Mouse (Mus musculus): ENCODE data around the gene Cep164. TPM values are rescaled to one million over a fixed set of nuclear protein-coding genes. Genes with fewer than 3 reads are reported as not detected.

The Cep164 gene
- total RNA-seq, 2 experiments from 2014 or later, result 6.8 to 7.6 TPM

- no peak for DNase-seq
- intact Hi-C loops (cut with DNase I), result no loop called here
These were observed 10.9 kb upstream of the Cep164 start for GRCm38 (mm10) chr9:45839139-45839981.

GRCm38 (mm10) chr9:45838434-45839138 lies 10.1 kb upstream of the Cep164 start, which contains the start of gene Bace1:
Bace1 (plus strand) TSS chr9:45838580.
- peak; percentile 77 to 78 for DNase-seq
- intact Hi-C loops (cut with DNase I), result no loop called here

GRCm38 (mm10) chr9:45838069-45838433 lies 9.6 kb upstream of the Cep164 start:
- DNase-seq, result no peak
- intact Hi-C loops (cut with DNase I), result no loop called here

- intact Hi-C loops (cut with DNase I), result no loop called here
- DNase-seq, result no peak
These were observed 5.0 kb upstream of the Cep164 start for GRCm38 (mm10) chr9:45833461-45833860.

- no peak for DNase-seq
- intact Hi-C loops (cut with DNase I), result no loop called here
These were observed 4.4 kb upstream of the Cep164 start for GRCm38 (mm10) chr9:45832898-45833297.

- DNase-seq, result peak; percentile 51 to 70
- intact Hi-C loops (cut with DNase I), result no loop called here
These were observed 616 bp upstream of the Cep164 start for GRCm38 (mm10) chr9:45829107-45829506.

GRCm38 (mm10) chr9:45827663-45828290 lies 714 bp downstream of the Cep164 start:
- intact Hi-C loops (cut with DNase I), result no loop called here

GRCm38 (mm10) chr9:45818406-45819011 lies 10.0 kb downstream of the Cep164 start:
- intact Hi-C loops (cut with DNase I), result no loop called here
- DNase-seq, result no peak

More at GRCm38 (mm10) chr9:45827663-45828290, 714 bp downstream of the Cep164 start:
- DNase-seq, result peak; percentile 17 to 26

- no peak for DNase-seq
- intact Hi-C loops (cut with DNase I), result no loop called here
These were observed 13.0 kb downstream of the Cep164 start for GRCm38 (mm10) chr9:45815525-45815924.

GRCm38 (mm10) chr9:45815113-45815512 lies 13.4 kb downstream of the Cep164 start:
- intact Hi-C loops (cut with DNase I), result no loop called here
- no peak for DNase-seq

- intact Hi-C loops (cut with DNase I), result no loop called here
- no peak for DNase-seq
These were observed 16.5 kb downstream of the Cep164 start for GRCm38 (mm10) chr9:45811946-45812345.

- intact Hi-C loops (cut with DNase I), result no loop called here
- no peak for DNase-seq
These were observed 20.7 kb downstream of the Cep164 start for GRCm38 (mm10) chr9:45807761-45808160.

- DNase-seq, result no peak
- intact Hi-C loops (cut with DNase I), result no loop called here
These were observed 21.2 kb downstream of the Cep164 start for GRCm38 (mm10) chr9:45807337-45807736.

GRCm38 (mm10) chr9:45806847-45807246 lies 21.6 kb downstream of the Cep164 start:
- DNase-seq, result no peak
- intact Hi-C loops (cut with DNase I), result no loop called here

- intact Hi-C loops (cut with DNase I), result no loop called here
- DNase-seq, result no peak
These were observed 25.3 kb downstream of the Cep164 start for GRCm38 (mm10) chr9:45803070-45803774.

GRCm38 (mm10) chr9:45799402-45799801 lies 29.1 kb downstream of the Cep164 start:
- DNase-seq, result no peak
- intact Hi-C loops (cut with DNase I), result no loop called here

- DNase-seq, result no peak
- intact Hi-C loops (cut with DNase I), result no loop called here
These were observed 29.9 kb downstream of the Cep164 start for GRCm38 (mm10) chr9:45798467-45799164.

GRCm38 (mm10) chr9:45797271-45797670 lies 31.2 kb downstream of the Cep164 start:
- DNase-seq, result no peak
- intact Hi-C loops (cut with DNase I), result no loop called here

- intact Hi-C loops (cut with DNase I), result no loop called here
- DNase-seq, result peak; percentile 7 to 13
These were observed 32.8 kb downstream of the Cep164 start for GRCm38 (mm10) chr9:45795722-45796121.

- DNase-seq, result no peak
- intact Hi-C loops (cut with DNase I), result no loop called here
These were observed 34.8 kb downstream of the Cep164 start for GRCm38 (mm10) chr9:45793697-45794096.
